Mouse (Mus musculus): ENCODE data around the gene Asb4. TPM values are rescaled to one million over a fixed set of nuclear protein-coding genes. Genes with fewer than 3 reads are reported as not detected.

The Asb4 gene
- polyA plus RNA-seq, 1 experiment from 2014 or later: 25.7 TPM

DNA sequence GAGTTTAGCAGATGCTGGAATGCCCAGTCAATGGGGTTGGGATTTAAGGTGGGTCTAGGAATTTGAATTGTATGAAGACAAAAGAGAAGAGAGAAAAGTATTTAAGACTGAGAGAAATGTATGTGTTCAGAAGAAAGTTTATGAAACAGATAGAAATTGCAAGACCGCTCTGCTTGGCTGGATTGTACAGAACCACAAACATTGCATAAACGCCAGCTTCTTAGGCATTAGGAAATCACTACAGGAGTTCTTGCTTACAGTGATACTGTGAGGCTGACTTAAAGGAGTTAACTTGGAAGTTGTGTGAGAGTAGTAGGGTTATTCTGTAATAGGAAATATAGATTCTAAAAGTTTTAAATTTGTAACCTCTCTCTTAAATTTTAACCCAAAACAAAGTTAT is 89.5 kb downstream of the Asb4 start:
- Histone ChIP-seq H3K36me3 (no peaks in the 10 kb centered on the region), H3K9me3 (replicated peaks) (0 out of 2 replicates have a peak, but pooled peaks cover 6% of the 10 kb centered on the region), H3K4me3 (no peak overlapping the region), H3K27ac (replicated peaks) (no peak overlapping the region), H3K27me3 (ENCODE audit: low read depth, poor library complexity, severe bottlenecking) (no peaks in the 10 kb centered on the region), H3K4me1 (peaks cover 6% of the 10 kb centered on the region)
- WGBS: 89% methylated on average over 2 of the region's 2 CpGs
- DNase-seq (ENCODE audit: low spot score): no peak

DNA sequence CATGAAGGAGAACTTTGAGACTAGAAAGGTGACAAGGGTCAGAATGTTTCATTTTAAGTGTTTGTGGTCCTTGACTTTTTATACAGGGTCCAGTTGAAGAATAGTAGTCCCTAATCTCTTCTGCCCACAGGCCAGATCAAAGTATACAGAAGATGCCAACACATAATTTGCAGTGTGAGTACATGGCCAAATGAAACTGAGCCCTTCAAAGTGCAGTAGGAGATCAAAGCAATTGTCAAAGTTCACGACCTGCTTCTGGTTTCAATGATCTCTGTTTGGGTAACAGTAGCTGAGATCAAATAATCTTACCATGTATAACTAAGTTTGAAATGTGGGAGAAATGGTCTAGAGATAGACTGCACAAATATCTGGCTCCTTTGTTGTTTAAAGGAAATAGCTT is 90.8 kb downstream of the Asb4 start:
- Histone ChIP-seq H3K9me3 (replicated peaks) (no peaks in the 10 kb centered on the region; the same call in 1 of the 2 replicates), H3K27me3 (ENCODE audit: low read depth, poor library complexity, severe bottlenecking) (no peaks in the 10 kb centered on the region), H3K4me1 (peaks cover 6% of the 10 kb centered on the region), H3K27ac (replicated peaks) (no peak overlapping the region), H3K36me3 (no peaks in the 10 kb centered on the region), H3K4me3 (no peak overlapping the region)
- DNase-seq (ENCODE audit: low spot score): no peak
- WGBS: 56% methylated on average over 1 of the region's 1 CpGs

DNA sequence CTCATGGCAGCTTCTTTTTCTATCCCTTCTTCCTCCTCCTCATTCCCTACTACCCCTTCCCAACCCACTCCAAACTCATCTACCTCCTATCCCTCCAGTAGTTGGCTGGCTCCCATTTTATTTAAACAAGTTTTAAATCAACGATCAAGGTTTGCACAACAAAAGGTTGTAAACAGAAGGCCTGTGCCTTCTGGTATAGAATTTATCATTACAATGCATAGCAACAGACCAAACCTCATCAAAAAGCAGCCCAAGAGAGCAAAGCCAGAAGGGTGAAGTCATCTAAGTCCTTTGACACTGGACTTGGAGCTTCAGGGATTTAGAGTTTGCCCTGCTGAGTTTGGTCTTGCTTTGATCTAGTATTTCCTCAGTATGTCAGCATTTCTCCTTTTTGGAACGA is 97.9 kb downstream of the Asb4 start:
- DNase-seq (ENCODE audit: low spot score): no peak
- Histone ChIP-seq H3K4me1 (no peaks in the 10 kb centered on the region), H3K4me3 (no peak overlapping the region), H3K36me3 (no peaks in the 10 kb centered on the region), H3K27ac (replicated peaks) (no peak overlapping the region), H3K9me3 (replicated peaks) (no peaks in the 10 kb centered on the region; the same call in 1 of the 2 replicates), H3K27me3 (ENCODE audit: low read depth, poor library complexity, severe bottlenecking) (no peaks in the 10 kb centered on the region)
- WGBS: 90% methylated on average over 2 of the region's 2 CpGs

DNA sequence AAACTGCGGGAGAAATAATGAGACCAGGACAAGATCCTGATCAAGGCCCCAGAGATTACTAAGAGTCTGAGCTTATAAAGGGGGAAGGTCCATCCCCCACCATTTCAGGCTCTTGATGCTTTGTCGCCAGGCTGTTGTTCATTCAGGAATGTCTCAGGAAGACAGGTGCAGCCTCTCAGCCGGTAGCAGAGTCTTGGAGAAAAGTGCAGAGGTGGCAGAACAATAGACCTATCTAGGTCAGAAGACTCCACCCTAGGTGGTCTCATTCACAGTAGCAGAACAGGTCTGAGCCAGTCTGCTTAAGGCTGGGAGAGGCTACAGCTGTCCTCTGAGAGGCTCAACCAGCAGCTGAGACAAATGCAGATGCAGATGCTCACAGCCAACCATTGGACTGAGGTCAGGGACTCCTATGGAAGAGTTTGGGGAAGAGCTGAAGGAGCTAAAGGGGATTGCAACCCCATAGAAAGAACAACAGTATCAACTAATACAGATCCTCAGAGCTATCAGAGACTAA is 99.1 kb downstream of the Asb4 start:
- H3K27me3 ChIP-seq (ENCODE audit: low read depth, poor library complexity, severe bottlenecking): no peaks in the 10 kb centered on the region
- no peak for DNase-seq (ENCODE audit: low spot score)
- no peaks in the 10 kb centered on the region for H3K4me1 ChIP-seq
- no peaks in the 10 kb centered on the region for H3K36me3 ChIP-seq
- no peak overlapping the region for H3K4me3 ChIP-seq
- H3K9me3 ChIP-seq (replicated peaks): no peaks in the 10 kb centered on the region; the same call in 1 of the 2 replicates
- H3K27ac ChIP-seq (replicated peaks): no peak overlapping the region
- 59% methylated on average over 3 of the region's 3 CpGs for WGBS

Other genes starting within 250 kb of the Asb4 start
- not detected in 2 replicates for gene Pon1, start 189.4 kb upstream of the Asb4 start, polyA plus RNA-seq (2016; fragmentation: Nextera tagmentation; extraction: Ambion mirVana)
- gene Pon3, start 127.1 kb upstream of the Asb4 start, polyA plus RNA-seq (2016; fragmentation: Nextera tagmentation; extraction: Ambion mirVana): 5.6 and 5.9 TPM in 2 replicates
- gene Pon2, start 84.9 kb upstream of the Asb4 start, polyA plus RNA-seq (2016; fragmentation: Nextera tagmentation; extraction: Ambion mirVana): 30.5 and 31.1 TPM in 2 replicates
- gene Pdk4, start 112.9 kb downstream of the Asb4 start, polyA plus RNA-seq (2016; fragmentation: Nextera tagmentation; extraction: Ambion mirVana): 0.23 and 0.83 TPM in 2 replicates